Mouse (Mus musculus): ENCODE data around the gene Olfr1043. TPM values are rescaled to one million over a fixed set of nuclear protein-coding genes. Genes with fewer than 3 reads are reported as not detected.
"Not testable (repeated sequence)": the region's sequence is repeated elsewhere in the genome, so short reads cannot be mapped to it uniquely, and the experiment has no call there.

The Olfr1043 gene
- not detected in 2 replicates for polyA plus RNA-seq (2014; fragmentation: Nextera tagmentation; extraction: Ambion mirVana)

GRCm38 (mm10) chr2:86167422-86167821 is at the start of gene Olfr1043:
Gene Olfr1043 (minus strand): TSS chr2:86167522.
- Histone ChIP-seq H3K27ac (ENCODE audit: low read depth, low read length) (no peak within 1 kb of the TSS), H3K4me2 (no peak within 1 kb of the TSS), H3K36me3 (ENCODE audit: control insufficient read depth, insufficient read depth, low read length) (no peaks in the 10 kb centered on the region), H3K4me3 (ENCODE audit: low read depth, low read length) (no peak within 1 kb of the TSS), H3K27me3 (ENCODE audit: control insufficient read depth, insufficient read depth, low read length) (no peaks in the 10 kb centered on the region), H3K9ac (ENCODE audit: low read length) (no peak within 1 kb of the TSS), H3K4me1 (ENCODE audit: control insufficient read depth, insufficient read depth, low read length) (no peaks in the 10 kb centered on the region), H3K9me3 (ENCODE audit: control insufficient read depth, low read length) (no peaks in the 10 kb centered on the region)
- no peak for DNase-seq (ENCODE audit: low spot score, missing footprints)
- WGBS = 87% methylated on average over 2 of the region's 2 CpGs
- no peak for ATAC-seq (ENCODE audit: low FRiP score)

GRCm38 (mm10) chr2:86202909-86203308 is 35.6 kb upstream of the Olfr1043 start, which contains the start of gene Olfr1045:
Gene Olfr1045 (minus strand): TSS chr2:86203009.
- H3K9ac ChIP-seq (ENCODE audit: low read length) = no peak within 1 kb of the TSS

GRCm38 (mm10) chr2:86195863-86196262 is 28.5 kb upstream of the Olfr1043 start:
- DNase-seq (ENCODE audit: low spot score, missing footprints) = no peak
- no peaks in the 10 kb centered on the region for H3K9me3 ChIP-seq (ENCODE audit: control insufficient read depth, low read length)
- WGBS = 45% methylated on average over 1 of the region's 1 CpGs
- no peak overlapping the region for H3K4me2 ChIP-seq
- H3K4me1 ChIP-seq (ENCODE audit: control insufficient read depth, insufficient read depth, low read length) = no peaks in the 10 kb centered on the region
- H3K4me3 ChIP-seq (ENCODE audit: low read depth, low read length) = no peak overlapping the region
- H3K27ac ChIP-seq (ENCODE audit: low read depth, low read length) = no peak overlapping the region
- no peak overlapping the region for H3K9ac ChIP-seq (ENCODE audit: low read length)
- H3K36me3 ChIP-seq (ENCODE audit: control insufficient read depth, insufficient read depth, low read length) = no peaks in the 10 kb centered on the region
- H3K27me3 ChIP-seq (ENCODE audit: control insufficient read depth, insufficient read depth, low read length) = no peaks in the 10 kb centered on the region
- ATAC-seq (ENCODE audit: low FRiP score) = no peak

More at GRCm38 (mm10) chr2:86202909-86203308, 35.6 kb upstream of the Olfr1043 start, which contains the start of gene Olfr1045:
- DNase-seq (ENCODE audit: low spot score, missing footprints) (no peak), ATAC-seq (ENCODE audit: low FRiP score) (no peak)
- no peak within 1 kb of the TSS for H3K27ac ChIP-seq (ENCODE audit: low read depth, low read length)
- H3K36me3 ChIP-seq (ENCODE audit: control insufficient read depth, insufficient read depth, low read length) = no peaks in the 10 kb centered on the region
- H3K27me3 ChIP-seq (ENCODE audit: control insufficient read depth, insufficient read depth, low read length) = no peaks in the 10 kb centered on the region
- H3K4me2 ChIP-seq = no peak within 1 kb of the TSS
- no peaks in the 10 kb centered on the region for H3K9me3 ChIP-seq (ENCODE audit: control insufficient read depth, low read length)
- no peak within 1 kb of the TSS for H3K4me3 ChIP-seq (ENCODE audit: low read depth, low read length)
- H3K4me1 ChIP-seq (ENCODE audit: control insufficient read depth, insufficient read depth, low read length) = no peaks in the 10 kb centered on the region

- no peaks in the 10 kb centered on the region for H3K36me3 ChIP-seq (ENCODE audit: control insufficient read depth, insufficient read depth, low read length)
- H3K9ac ChIP-seq (ENCODE audit: low read length) = no peak within 1 kb of the TSS
- H3K4me2 ChIP-seq = no peak within 1 kb of the TSS
- no peaks in the 10 kb centered on the region for H3K9me3 ChIP-seq (ENCODE audit: control insufficient read depth, low read length)
- no peak within 1 kb of the TSS for H3K4me3 ChIP-seq (ENCODE audit: low read depth, low read length)
- ATAC-seq (ENCODE audit: low FRiP score) (no peak), DNase-seq (ENCODE audit: low spot score, missing footprints) (no peak)
- no peaks in the 10 kb centered on the region for H3K27me3 ChIP-seq (ENCODE audit: control insufficient read depth, insufficient read depth, low read length)
- H3K4me1 ChIP-seq (ENCODE audit: control insufficient read depth, insufficient read depth, low read length) = no peaks in the 10 kb centered on the region
- no peak within 1 kb of the TSS for H3K27ac ChIP-seq (ENCODE audit: low read depth, low read length)
Observed at GRCm38 (mm10) chr2:86185583-86185982, 18.3 kb upstream of the Olfr1043 start, which contains the start of gene Olfr52. Gene Olfr52 (minus strand): TSS chr2:86185683.

- Histone ChIP-seq H3K4me1 (ENCODE audit: control insufficient read depth, insufficient read depth, low read length) (no peaks in the 10 kb centered on the region), H3K27me3 (ENCODE audit: control insufficient read depth, insufficient read depth, low read length) (no peaks in the 10 kb centered on the region), H3K36me3 (ENCODE audit: control insufficient read depth, insufficient read depth, low read length) (no peaks in the 10 kb centered on the region), H3K4me2 (no peak overlapping the region), H3K9ac (ENCODE audit: low read length) (no peak overlapping the region), H3K9me3 (ENCODE audit: control insufficient read depth, low read length) (no peaks in the 10 kb centered on the region), H3K4me3 (ENCODE audit: low read depth, low read length) (no peak overlapping the region), H3K27ac (ENCODE audit: low read depth, low read length) (no peak overlapping the region)
- DNase-seq (ENCODE audit: low spot score, missing footprints) (no peak), ATAC-seq (ENCODE audit: low FRiP score) (no peak)
- WGBS = 83% methylated on average over 3 of the region's 3 CpGs
Observed at GRCm38 (mm10) chr2:86179950-86180349, 12.6 kb upstream of the Olfr1043 start.

GRCm38 (mm10) chr2:86177720-86178119 is 10.4 kb upstream of the Olfr1043 start, which contains the start of gene Olfr1044:
Gene Olfr1044 (minus strand): TSS chr2:86177820.
- Histone ChIP-seq H3K4me3 (ENCODE audit: low read depth, low read length) (no peak within 1 kb of the TSS), H3K9ac (ENCODE audit: low read length) (no peak within 1 kb of the TSS), H3K4me1 (ENCODE audit: control insufficient read depth, insufficient read depth, low read length) (no peaks in the 10 kb centered on the region), H3K27ac (ENCODE audit: low read depth, low read length) (no peak within 1 kb of the TSS), H3K27me3 (ENCODE audit: control insufficient read depth, insufficient read depth, low read length) (no peaks in the 10 kb centered on the region), H3K9me3 (ENCODE audit: control insufficient read depth, low read length) (no peaks in the 10 kb centered on the region), H3K4me2 (no peak within 1 kb of the TSS), H3K36me3 (ENCODE audit: control insufficient read depth, insufficient read depth, low read length) (no peaks in the 10 kb centered on the region)
- ATAC-seq (ENCODE audit: low FRiP score) (no peak), DNase-seq (ENCODE audit: low spot score, missing footprints) (no peak)

- not testable (repeated sequence) for H3K27ac ChIP-seq (ENCODE audit: low read depth, low read length); ATAC-seq (ENCODE audit: low FRiP score); H3K4me3 ChIP-seq (ENCODE audit: low read depth, low read length); H3K36me3 ChIP-seq (ENCODE audit: control insufficient read depth, insufficient read depth, low read length); H3K9ac ChIP-seq (ENCODE audit: low read length); H3K9me3 ChIP-seq (ENCODE audit: control insufficient read depth, low read length); H3K27me3 ChIP-seq (ENCODE audit: control insufficient read depth, insufficient read depth, low read length); H3K4me2 ChIP-seq; DNase-seq (ENCODE audit: low spot score, missing footprints); H3K4me1 ChIP-seq (ENCODE audit: control insufficient read depth, insufficient read depth, low read length)
- 91% methylated on average over 7 of the region's 7 CpGs for WGBS
Observed at GRCm38 (mm10) chr2:86175422-86175821, 8.1 kb upstream of the Olfr1043 start.

- H3K27me3 ChIP-seq (ENCODE audit: control insufficient read depth, insufficient read depth, low read length) = no peaks in the 10 kb centered on the region
- H3K9ac ChIP-seq (ENCODE audit: low read length) = no peak within 1 kb of the TSS
- no peak within 1 kb of the TSS for H3K27ac ChIP-seq (ENCODE audit: low read depth, low read length)
- H3K4me2 ChIP-seq = no peak within 1 kb of the TSS
- no peaks in the 10 kb centered on the region for H3K9me3 ChIP-seq (ENCODE audit: control insufficient read depth, low read length)
- H3K4me3 ChIP-seq (ENCODE audit: low read depth, low read length) = no peak within 1 kb of the TSS
- WGBS = 91% methylated on average over 2 of the region's 2 CpGs
- H3K36me3 ChIP-seq (ENCODE audit: control insufficient read depth, insufficient read depth, low read length) = no peaks in the 10 kb centered on the region
- no peak for DNase-seq (ENCODE audit: low spot score, missing footprints)
- ATAC-seq (ENCODE audit: low FRiP score) = no peak
- H3K4me1 ChIP-seq (ENCODE audit: control insufficient read depth, insufficient read depth, low read length) = no peaks in the 10 kb centered on the region
Observed at GRCm38 (mm10) chr2:86161738-86162137, 5.6 kb downstream of the Olfr1043 start, which contains the start of gene Olfr1042. Gene Olfr1042 (minus strand): TSS chr2:86161838.

- H3K9me3 ChIP-seq (ENCODE audit: control insufficient read depth, low read length) = no peaks in the 10 kb centered on the region
- no peak within 1 kb of the TSS for H3K4me3 ChIP-seq (ENCODE audit: low read depth, low read length)
- no peaks in the 10 kb centered on the region for H3K4me1 ChIP-seq (ENCODE audit: control insufficient read depth, insufficient read depth, low read length)
- H3K27ac ChIP-seq (ENCODE audit: low read depth, low read length) = no peak within 1 kb of the TSS
- H3K9ac ChIP-seq (ENCODE audit: low read length) = no peak within 1 kb of the TSS
- H3K27me3 ChIP-seq (ENCODE audit: control insufficient read depth, insufficient read depth, low read length) = no peaks in the 10 kb centered on the region
- ATAC-seq (ENCODE audit: low FRiP score) = no peak
- no peak within 1 kb of the TSS for H3K4me2 ChIP-seq
- H3K36me3 ChIP-seq (ENCODE audit: control insufficient read depth, insufficient read depth, low read length) = no peaks in the 10 kb centered on the region
- WGBS = 85% methylated on average over 1 of the region's 1 CpGs
- no peak for DNase-seq (ENCODE audit: low spot score, missing footprints)
Observed at GRCm38 (mm10) chr2:86146632-86147031, 20.7 kb downstream of the Olfr1043 start, which contains the start of gene Olfr1040. Gene Olfr1040 (minus strand): TSS chr2:86146732.

Data from midbrain, embryonic 11.5 days (tissue).